Mouse (Mus musculus) liver, postnatal 0 days (tissue): ENCODE results near the gene Nln. TPM values are rescaled to one million over a fixed set of nuclear protein-coding genes. Genes with fewer than 3 reads are reported as not detected.

ENCODE experiments used
- ATAC-seq: fragments of 200-750 bp; cut with Nextera tagmentation; 2 replicates; pipeline ENCODE4 v1.8.0; 2017; ENCODE audit warnings: mild to moderate bottlenecking, moderate library complexity
- DNase-seq: peaks from one replicate; pipeline ENCODE4 v3.0.0-alpha.2; 2016
- H3K27ac ChIP-seq: fragments of 300-500 bp; sonication (generic); 2 replicates; pipeline ENCODE4 v1.5.1; 2014; ENCODE audit warnings: antibody characterized with exemption, moderate library complexity, mild to moderate bottlenecking, low read depth
- H3K27me3 ChIP-seq: fragments of 300-500 bp; sonication (generic); 2 replicates; pipeline ENCODE4 v1.6.1; 2014; ENCODE audit warnings: low read length, control low read depth, mixed read lengths; ENCODE audit not compliant: insufficient read depth
- H3K36me3 ChIP-seq: fragments of 300-500 bp; sonication (generic); replicated peaks from 2 replicates; pipeline ENCODE4 v1.6.1; 2014; ENCODE audit warnings: mild to moderate bottlenecking, control low read depth, low read length, moderate library complexity, mixed read lengths; ENCODE audit not compliant: insufficient read depth
- H3K4me1 ChIP-seq: fragments of 300-500 bp; sonication (generic); 2 replicates; pipeline ENCODE4 v1.6.1; 2014; ENCODE audit warnings: antibody characterized with exemption, mild to moderate bottlenecking, control low read depth; ENCODE audit not compliant: insufficient read depth
- H3K4me2 ChIP-seq: fragments of 300-500 bp; sonication (generic); 2 replicates; pipeline ENCODE4 v1.6.1; 2014; ENCODE audit warnings: low read depth, mild to moderate bottlenecking, low read length, moderate library complexity, mixed read lengths
- H3K4me3 ChIP-seq: fragments of 300-500 bp; sonication (generic); 2 replicates; pipeline ENCODE4 v1.5.1; 2014; ENCODE audit warnings: low read depth, low read length
- H3K9ac ChIP-seq: fragments of 300-500 bp; sonication (generic); replicated peaks from 2 replicates; pipeline ENCODE4 v1.6.1; 2014; ENCODE audit warnings: mild to moderate bottlenecking, moderate library complexity
- H3K9me3 ChIP-seq: fragments of 300-500 bp; sonication (generic); 2 replicates; pipeline ENCODE4 v1.6.1; 2016; ENCODE audit warnings: mild to moderate bottlenecking, control low read depth, low read length, mixed read lengths
- CTCF ChIP-seq: sonication (generic); IDR thresholded peaks from 2 replicates; pipeline ENCODE4 v1.5.1; 2016; ENCODE audit warnings: antibody characterized with exemption, low read depth
- EP300 ChIP-seq: IDR thresholded peaks from 2 replicates; pipeline ENCODE4 v1.6.1; 2016; ENCODE audit warnings: antibody characterized with exemption, low read depth, mild to moderate bottlenecking
- WGBS: fragments of 180-500 bp; shearing (Covaris S2); extraction: QIAGEN DNeasy Blood & Tissue Kit; methylation state at CpG from one replicate; pipeline ENCODE4 v1.1.7; 2014; ENCODE audit not compliant: insufficient replicate concordance; 5-methylcytosine and 5-hydroxymethylcytosine counted together
- polyA plus RNA-seq: library from polyadenylated mRNA; unstranded; fragments of >200 nt; fragmentation: Nextera tagmentation; extraction: Ambion mirVana; gene quantifications from 2 replicates; pipeline ENCODE4 v1.2.1, GENCODE M21; 2015

The Nln gene
- polyA plus RNA-seq, 1 experiment from 2014 or later, result 40.4 TPM

- Histone ChIP-seq H3K27me3 (no peaks in the 10 kb centered on the region), H3K9ac (no peak overlapping the region), H3K4me1 (peaks cover 39% of the 10 kb centered on the region), H3K4me2 (peak overlapping the region; percentile 33), H3K4me3 (no peak overlapping the region), H3K27ac (peak overlapping the region; percentile 79), H3K9me3 (no peaks in the 10 kb centered on the region), H3K36me3 (0 out of 2 replicates have a peak, but pooled peaks cover 2% of the 10 kb centered on the region)
- peak; percentile 80 for TF ChIP-seq EP300
- no peak for TF ChIP-seq CTCF
- 41% methylated on average over 9 of the region's 9 CpGs for WGBS
- peak; percentile 36 for DNase-seq
- peak; percentile 86 for ATAC-seq
Measured at GRCm38 (mm10) chr13:104037531-104038290, 71.7 kb downstream of the Nln start.

- Histone ChIP-seq H3K36me3 (0 out of 2 replicates have a peak, but pooled peaks cover 2% of the 10 kb centered on the region), H3K9me3 (no peaks in the 10 kb centered on the region), H3K9ac (0 out of 2 replicates have a peak overlapping the region, but pooled peaks have one; percentile 8), H3K4me1 (peaks cover 43% of the 10 kb centered on the region), H3K4me3 (no peak overlapping the region), H3K27ac (peak overlapping the region; percentile 79), H3K27me3 (no peaks in the 10 kb centered on the region), H3K4me2 (peak overlapping the region; percentile 11)
- ATAC-seq, result peak; percentile 65
- 61% methylated on average over 23 of the region's 23 CpGs for WGBS
- peak; percentile 62 for DNase-seq
- no peak for TF ChIP-seq EP300
- no peak for TF ChIP-seq CTCF
Measured at GRCm38 (mm10) chr13:104036494-104037290, 72.7 kb downstream of the Nln start.

DNA sequence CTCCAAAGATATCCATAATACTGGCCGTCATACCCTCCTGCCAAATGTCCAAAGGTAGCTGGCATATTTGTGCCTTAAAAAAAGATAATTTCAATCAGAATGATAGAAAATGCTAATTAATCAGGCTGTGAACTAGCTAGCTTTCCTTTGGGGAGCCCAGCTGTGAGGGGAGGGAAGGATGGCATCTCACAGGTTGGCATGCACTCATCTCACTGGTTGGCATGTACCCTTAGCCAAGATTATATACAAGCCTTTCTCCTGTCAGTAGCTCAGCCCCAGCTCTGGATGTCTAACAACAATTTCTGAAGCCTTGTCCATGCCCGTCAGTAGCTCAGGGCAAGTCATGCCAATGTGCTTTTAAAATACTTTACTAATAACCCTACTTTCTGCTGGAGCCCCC, 73.8 kb downstream of the Nln start:
- Histone ChIP-seq H3K36me3 (0 out of 2 replicates have a peak, but pooled peaks cover 2% of the 10 kb centered on the region), H3K27me3 (no peaks in the 10 kb centered on the region), H3K4me1 (peaks cover 43% of the 10 kb centered on the region), H3K9ac (no peak overlapping the region), H3K9me3 (no peaks in the 10 kb centered on the region), H3K4me3 (no peak overlapping the region), H3K27ac (peak overlapping the region; percentile 79), H3K4me2 (peak overlapping the region; percentile 9; the same call in 1 of the 2 replicates)
- TF ChIP-seq EP300, result no peak
- no peak for TF ChIP-seq CTCF
- 78% methylated on average over 2 of the region's 2 CpGs for WGBS
- DNase-seq, result no peak
- ATAC-seq, result no peak

- H3K4me3 ChIP-seq, result no peak overlapping the region
- H3K4me2 ChIP-seq, result no peak overlapping the region
- H3K27ac ChIP-seq, result no peak overlapping the region
- no peak for TF ChIP-seq CTCF
- no peak for TF ChIP-seq EP300
- WGBS, result 58% methylated on average over 6 of the region's 6 CpGs
- 0 out of 2 replicates have a peak, but pooled peaks cover 2% of the 10 kb centered on the region for H3K36me3 ChIP-seq
- ATAC-seq (no peak), DNase-seq (no peak)
- H3K4me1 ChIP-seq, result peaks cover 40% of the 10 kb centered on the region
- no peaks in the 10 kb centered on the region for H3K27me3 ChIP-seq
- no peaks in the 10 kb centered on the region for H3K9me3 ChIP-seq
- no peak overlapping the region for H3K9ac ChIP-seq
Measured at GRCm38 (mm10) chr13:104034854-104035253, 74.6 kb downstream of the Nln start.

DNA sequence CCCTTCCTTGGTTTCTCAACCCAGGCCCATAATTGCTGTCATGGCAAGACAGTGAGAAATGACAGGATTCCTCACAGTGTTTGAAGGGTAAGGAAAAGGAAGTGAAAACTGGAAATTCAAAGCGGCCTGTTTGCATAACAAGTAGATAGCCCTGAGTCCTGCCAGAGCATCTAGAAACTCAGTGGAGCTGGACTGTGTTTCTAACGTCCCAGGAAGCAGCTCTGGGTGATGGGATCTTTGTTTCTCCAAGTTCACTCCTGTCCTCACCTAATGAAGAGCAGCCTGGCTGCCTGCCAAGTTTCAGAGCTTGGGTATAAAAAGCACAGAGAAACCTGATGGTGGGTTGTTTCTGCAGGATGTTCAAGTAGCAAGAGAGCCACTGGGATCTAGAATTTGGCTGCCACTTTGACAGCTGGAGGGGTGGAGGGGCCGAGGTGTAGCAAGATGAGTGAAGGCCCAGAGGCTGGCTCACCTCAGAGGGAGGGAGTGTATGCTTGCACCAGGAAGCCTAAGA, 76.7 kb downstream of the Nln start:
- no peaks in the 10 kb centered on the region for H3K9me3 ChIP-seq
- 27% methylated on average over 3 of the region's 3 CpGs for WGBS
- H3K27ac ChIP-seq, result no peak overlapping the region
- no peak overlapping the region for H3K4me3 ChIP-seq
- H3K36me3 ChIP-seq, result 0 out of 2 replicates have a peak, but pooled peaks cover 2% of the 10 kb centered on the region
- H3K9ac ChIP-seq, result no peak overlapping the region; the same call in 1 of the 2 replicates
- peaks cover 27% of the 10 kb centered on the region for H3K4me1 ChIP-seq
- TF ChIP-seq CTCF, result no peak
- TF ChIP-seq EP300, result no peak
- no peaks in the 10 kb centered on the region for H3K27me3 ChIP-seq
- H3K4me2 ChIP-seq, result no peak overlapping the region
- no peak for ATAC-seq
- DNase-seq, result no peak

DNA sequence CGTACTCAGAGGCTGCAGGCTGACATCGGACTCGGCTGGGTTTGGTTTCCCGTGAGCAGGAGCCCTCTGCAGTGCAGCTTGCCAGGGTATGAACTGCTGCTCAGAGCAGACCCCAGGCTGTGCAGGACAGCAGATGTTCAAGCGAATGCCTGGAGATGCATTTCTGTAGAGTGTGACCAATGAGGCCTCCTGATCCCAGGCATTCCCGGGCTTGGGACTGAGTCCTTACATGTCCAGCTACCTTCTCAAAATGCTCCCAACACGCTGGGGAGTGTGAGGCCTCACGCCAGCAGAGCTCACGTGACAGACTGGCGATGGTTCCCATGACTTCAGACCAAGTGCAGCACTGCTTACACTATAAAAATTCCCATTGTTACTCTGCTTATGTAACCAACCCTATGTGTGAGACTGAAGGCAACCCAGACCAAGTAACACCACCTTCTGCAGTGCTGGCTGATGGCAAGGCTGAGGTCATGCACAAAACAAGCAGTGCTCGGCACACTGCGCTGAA, 77.5 kb downstream of the Nln start:
- 72% methylated on average over 12 of the region's 12 CpGs for WGBS
- H3K27me3 ChIP-seq, result no peaks in the 10 kb centered on the region
- no peak overlapping the region for H3K9ac ChIP-seq
- no peak overlapping the region for H3K27ac ChIP-seq
- peaks cover 27% of the 10 kb centered on the region for H3K4me1 ChIP-seq
- no peak overlapping the region for H3K4me3 ChIP-seq
- no peak for DNase-seq
- TF ChIP-seq EP300 (no peak), CTCF (no peak)
- ATAC-seq, result no peak
- no peaks in the 10 kb centered on the region for H3K9me3 ChIP-seq
- H3K4me2 ChIP-seq, result no peak overlapping the region
- H3K36me3 ChIP-seq, result 0 out of 2 replicates have a peak, but pooled peaks cover 2% of the 10 kb centered on the region
